Mouse (Mus musculus) embryonic facial prominence, embryonic 15.5 days (tissue): ENCODE measurements around the gene Actb. TPM values are rescaled to one million over a fixed set of nuclear protein-coding genes. Genes with fewer than 3 reads are reported as not detected.
A peak's percentile ranks its signal among the peaks of the same experiment; 100 is the strongest.

Experiments
- ATAC-seq: fragments of 200-750 bp; cut with Nextera tagmentation; 2 replicates; pipeline ENCODE4 v1.8.0; 2017; ENCODE audit warnings: low read depth, moderate TSS enrichment; ENCODE audit not compliant: insufficient number of reproducible peaks, low FRiP score, low TSS enrichment
- H3K27ac ChIP-seq: fragments of 300-500 bp; sonication (generic); replicated peaks from 2 replicates; pipeline ENCODE4 v1.5.1; 2015; ENCODE audit warnings: mild to moderate bottlenecking, inconsistent platforms
- H3K27me3 ChIP-seq: fragments of 300-500 bp; sonication (generic); 2 replicates; pipeline ENCODE4 v1.6.1; 2015; ENCODE audit warnings: inconsistent platforms
- H3K36me3 ChIP-seq: fragments of 300-500 bp; sonication (generic); 2 replicates; pipeline ENCODE4 v1.6.1; 2015; ENCODE audit warnings: mild to moderate bottlenecking, inconsistent platforms
- H3K4me1 ChIP-seq: fragments of 300-500 bp; sonication (generic); 2 replicates; pipeline ENCODE4 v1.6.1; 2015; ENCODE audit warnings: inconsistent platforms
- H3K4me2 ChIP-seq: fragments of 300-500 bp; sonication (generic); replicated peaks from 2 replicates; pipeline ENCODE4 v1.6.1; 2015; ENCODE audit warnings: mild to moderate bottlenecking, inconsistent platforms
- H3K4me3 ChIP-seq: fragments of 300-500 bp; sonication (generic); replicated peaks from 2 replicates; pipeline ENCODE4 v1.5.1; 2015; ENCODE audit warnings: mild to moderate bottlenecking, inconsistent platforms
- H3K9ac ChIP-seq: fragments of 300-500 bp; sonication (generic); 2 replicates; pipeline ENCODE4 v1.6.1; 2015; ENCODE audit warnings: inconsistent platforms
- H3K9me3 ChIP-seq: fragments of 300-500 bp; sonication (generic); replicated peaks from 2 replicates; pipeline ENCODE4 v1.6.1; 2016; ENCODE audit warnings: inconsistent platforms
- WGBS: fragments of 180-500 bp; shearing (Covaris S2); methylation state at CpG from one replicate; pipeline ENCODE4 v1.1.7; 2015; 5-methylcytosine and 5-hydroxymethylcytosine counted together
- polyA plus RNA-seq: library from polyadenylated mRNA; unstranded; fragments of >200 nt; fragmentation: Nextera tagmentation; extraction: Ambion mirVana; gene quantifications from 2 replicates; pipeline ENCODE4 v1.2.1, GENCODE M21; 2015

The Actb gene
- polyA plus RNA-seq, 1 experiment from 2014 or later = 13,060 TPM

DNA sequence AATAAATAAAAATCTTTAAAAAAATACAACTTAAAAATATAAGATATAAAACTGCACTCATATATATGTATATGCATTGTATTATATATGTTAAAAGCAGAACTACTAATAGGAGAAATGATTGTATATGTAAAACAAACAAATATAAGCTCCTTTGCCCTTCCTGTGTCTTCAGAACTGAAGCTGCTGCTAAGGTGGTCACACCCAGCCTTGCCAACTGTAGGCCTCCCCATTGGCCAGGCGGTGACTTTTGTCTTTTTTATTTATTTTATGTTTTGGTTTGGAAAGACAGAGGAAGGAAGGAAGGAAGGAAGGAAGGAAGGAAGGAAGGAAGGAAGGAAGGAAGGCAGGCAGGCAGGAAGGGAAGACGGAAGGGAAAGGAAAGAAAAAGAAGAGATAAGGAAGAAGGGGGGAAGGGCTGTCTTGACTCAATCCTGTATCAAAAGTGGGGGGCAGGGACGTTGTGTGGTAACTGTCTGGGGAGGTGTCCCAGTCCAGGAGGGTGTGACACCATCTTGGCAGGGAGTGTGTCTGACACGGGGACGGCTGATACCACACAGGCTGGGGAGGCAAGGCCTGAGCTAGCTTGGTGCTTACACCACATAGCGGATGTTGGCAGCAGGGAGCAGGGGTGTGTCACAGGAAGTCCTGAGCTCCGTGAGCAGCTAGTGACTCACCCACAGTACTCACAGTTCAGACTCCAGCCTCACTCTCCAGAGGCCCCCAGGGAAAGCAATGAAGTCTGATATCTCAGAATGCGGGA is 13.9 kb upstream of the Actb start:
- no peaks in the 10 kb centered on the region for H3K27me3 ChIP-seq
- H3K27ac ChIP-seq = 0 out of 2 replicates have a peak overlapping the region, but pooled peaks have one; percentile 55
- H3K4me1 ChIP-seq = peaks cover 14% of the 10 kb centered on the region
- 38% methylated on average over 8 of the region's 8 CpGs for WGBS
- H3K9me3 ChIP-seq = no peaks in the 10 kb centered on the region
- H3K9ac ChIP-seq = no peak overlapping the region
- H3K36me3 ChIP-seq = no peaks in the 10 kb centered on the region
- H3K4me2 ChIP-seq = no peak overlapping the region
- H3K4me3 ChIP-seq = no peak overlapping the region
- ATAC-seq = peak; percentile 79

- no peaks in the 10 kb centered on the region for H3K9me3 ChIP-seq
- H3K36me3 ChIP-seq = no peaks in the 10 kb centered on the region
- no peak overlapping the region for H3K27ac ChIP-seq
- no peak overlapping the region for H3K9ac ChIP-seq
- H3K4me2 ChIP-seq = no peak overlapping the region
- H3K4me3 ChIP-seq = no peak overlapping the region
- H3K27me3 ChIP-seq = no peaks in the 10 kb centered on the region
- H3K4me1 ChIP-seq = peaks cover 14% of the 10 kb centered on the region
- 91% methylated on average over 8 of the region's 8 CpGs for WGBS
- ATAC-seq = no peak
These were observed 10.8 kb upstream of the Actb start for GRCm38 (mm10) chr5:142917402-142917801.

- Histone ChIP-seq H3K4me1 (peaks cover 11% of the 10 kb centered on the region), H3K9ac (no peak overlapping the region), H3K36me3 (no peaks in the 10 kb centered on the region), H3K27ac (no peak overlapping the region), H3K4me2 (no peak overlapping the region), H3K27me3 (no peaks in the 10 kb centered on the region), H3K9me3 (no peaks in the 10 kb centered on the region), H3K4me3 (no peak overlapping the region)
- WGBS = 67% methylated on average over 7 of the region's 7 CpGs
- no peak for ATAC-seq
These were observed 10.0 kb upstream of the Actb start for GRCm38 (mm10) chr5:142916593-142916992.

- H3K4me1 ChIP-seq = no peaks in the 10 kb centered on the region
- H3K4me2 ChIP-seq = no peak overlapping the region
- no peaks in the 10 kb centered on the region for H3K36me3 ChIP-seq
- H3K9ac ChIP-seq = no peak overlapping the region
- ATAC-seq = no peak
- WGBS = 86% methylated on average over 11 of the region's 11 CpGs
- H3K9me3 ChIP-seq = no peaks in the 10 kb centered on the region
- H3K27me3 ChIP-seq = no peaks in the 10 kb centered on the region
- no peak overlapping the region for H3K27ac ChIP-seq
- H3K4me3 ChIP-seq = no peak overlapping the region
These were observed 8.7 kb upstream of the Actb start for GRCm38 (mm10) chr5:142915231-142915630.

GRCm38 (mm10) chr5:142912739-142913138 is 6.2 kb upstream of the Actb start:
- no peak overlapping the region for H3K4me3 ChIP-seq
- no peak overlapping the region for H3K27ac ChIP-seq
- no peaks in the 10 kb centered on the region for H3K9me3 ChIP-seq
- no peak for ATAC-seq
- no peaks in the 10 kb centered on the region for H3K27me3 ChIP-seq
- H3K9ac ChIP-seq = no peak overlapping the region
- WGBS = 75% methylated on average over 4 of the region's 4 CpGs
- H3K4me1 ChIP-seq = peaks cover 25% of the 10 kb centered on the region
- no peaks in the 10 kb centered on the region for H3K36me3 ChIP-seq
- H3K4me2 ChIP-seq = no peak overlapping the region

- Histone ChIP-seq H3K36me3 (no peaks in the 10 kb centered on the region), H3K9me3 (no peaks in the 10 kb centered on the region), H3K9ac (no peak overlapping the region), H3K4me2 (no peak overlapping the region), H3K4me1 (peaks cover 29% of the 10 kb centered on the region), H3K4me3 (no peak overlapping the region), H3K27me3 (no peaks in the 10 kb centered on the region), H3K27ac (no peak overlapping the region)
- 94% methylated on average over 3 of the region's 3 CpGs for WGBS
- ATAC-seq = no peak
These were observed 5.8 kb upstream of the Actb start for GRCm38 (mm10) chr5:142912320-142912719.

DNA sequence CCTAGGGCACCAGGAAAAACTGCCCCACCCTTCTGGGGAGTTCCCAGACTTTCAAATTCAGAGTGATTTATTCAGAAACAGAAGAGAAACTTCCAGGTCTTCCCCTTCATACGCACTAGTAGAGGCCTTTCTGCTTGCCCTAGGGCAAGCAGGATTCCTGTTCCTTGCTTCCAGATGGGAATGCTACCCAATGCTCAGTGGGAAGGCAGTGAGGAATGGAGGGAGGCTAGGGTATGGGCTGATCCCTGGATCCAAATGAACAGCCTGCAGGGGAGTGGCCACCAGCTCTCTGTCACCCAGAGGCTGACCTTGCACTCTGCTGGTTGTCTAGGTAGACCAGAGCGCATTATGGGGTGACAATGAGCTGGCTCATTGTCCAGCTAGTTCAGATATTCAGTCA is 5.1 kb upstream of the Actb start:
- Histone ChIP-seq H3K27ac (no peak overlapping the region), H3K4me1 (peaks cover 34% of the 10 kb centered on the region), H3K27me3 (no peaks in the 10 kb centered on the region), H3K9ac (no peak overlapping the region), H3K36me3 (no peaks in the 10 kb centered on the region), H3K9me3 (no peaks in the 10 kb centered on the region), H3K4me3 (no peak overlapping the region), H3K4me2 (no peak overlapping the region)
- WGBS = 63% methylated on average over 2 of the region's 2 CpGs
- no peak for ATAC-seq

DNA sequence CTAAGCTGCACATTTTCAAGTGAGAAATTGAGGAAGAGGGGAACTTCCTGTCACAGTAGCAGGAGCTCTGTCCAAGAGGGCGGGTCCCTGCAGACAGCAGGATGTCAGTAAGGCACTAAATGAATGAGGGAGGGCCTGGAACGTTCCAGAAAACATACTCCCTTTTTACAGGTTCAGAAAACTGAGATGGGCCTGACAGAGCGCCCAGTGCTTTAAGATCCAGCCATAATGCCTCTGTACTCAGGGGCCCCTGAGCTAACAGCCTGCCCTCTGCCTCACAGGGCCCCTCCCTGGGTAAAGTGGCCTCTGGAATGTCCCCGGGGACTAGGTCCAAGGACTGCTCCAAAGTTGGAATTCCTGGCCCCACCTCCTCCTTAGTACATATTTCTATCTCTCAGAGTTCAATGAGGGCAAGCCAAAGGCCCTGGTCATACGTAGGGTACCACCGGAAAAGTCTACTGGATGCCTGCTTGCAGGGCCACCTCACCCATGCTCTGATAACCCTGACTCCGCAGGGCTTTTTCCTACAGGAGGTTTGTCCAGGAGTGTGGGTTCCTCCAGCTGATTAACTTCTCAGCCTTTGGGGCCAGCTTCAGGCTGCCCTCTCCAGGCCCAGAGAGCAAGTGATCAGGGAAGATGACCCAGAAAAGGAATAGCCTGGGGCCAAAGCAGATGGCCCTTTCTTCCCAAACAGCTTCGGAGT is 3.2 kb upstream of the Actb start:
- no peak overlapping the region for H3K4me3 ChIP-seq
- peaks cover 7% of the 10 kb centered on the region for H3K36me3 ChIP-seq
- no peak for ATAC-seq
- no peaks in the 10 kb centered on the region for H3K9me3 ChIP-seq
- H3K4me2 ChIP-seq = no peak overlapping the region
- peaks cover 38% of the 10 kb centered on the region for H3K4me1 ChIP-seq
- peak overlapping the region; percentile 100 for H3K27ac ChIP-seq
- H3K27me3 ChIP-seq = no peaks in the 10 kb centered on the region
- H3K9ac ChIP-seq = no peak overlapping the region
- WGBS = 43% methylated on average over 8 of the region's 8 CpGs

GRCm38 (mm10) chr5:142908941-142909575 is 2.5 kb upstream of the Actb start:
- Histone ChIP-seq H3K36me3 (peaks cover 14% of the 10 kb centered on the region), H3K9ac (no peak overlapping the region)

DNA sequence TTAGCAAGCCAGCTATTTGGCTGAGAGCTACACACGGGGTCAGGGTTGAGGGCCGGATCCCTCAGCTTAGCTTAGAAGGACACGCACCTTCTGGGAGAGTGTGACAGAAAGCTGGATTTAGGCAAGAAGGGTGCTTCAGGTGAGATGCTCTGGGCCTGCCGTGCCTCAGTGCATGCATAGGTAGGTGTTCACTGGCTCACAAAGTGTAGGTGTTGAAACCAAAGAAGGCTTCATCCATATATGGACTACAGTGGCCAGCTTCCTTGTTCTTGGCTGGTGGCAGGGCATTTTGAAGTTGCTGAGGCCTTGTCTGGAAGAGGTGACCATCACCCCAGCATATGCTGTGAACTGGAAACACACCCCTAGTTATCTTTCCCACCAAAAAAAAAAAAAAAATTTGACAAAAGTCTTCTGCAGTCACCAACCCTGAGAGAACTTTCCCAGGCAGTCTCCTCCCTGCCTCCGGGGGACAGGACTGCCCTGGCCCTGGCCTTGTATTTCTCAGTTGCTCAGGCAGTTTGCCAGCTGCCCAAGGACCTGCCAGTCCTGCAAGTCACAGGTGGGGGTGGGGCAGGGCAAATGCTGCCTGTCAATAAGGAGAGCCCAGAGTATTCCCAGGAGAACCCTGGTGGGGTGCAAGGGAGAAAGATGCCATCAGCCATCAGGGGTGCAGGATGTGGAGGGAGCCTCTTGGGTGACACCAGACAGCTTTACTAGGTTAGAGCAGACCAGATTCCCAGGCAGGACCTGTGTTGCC is 1.4 kb upstream of the Actb start:
- Histone ChIP-seq H3K4me1 (peaks cover 51% of the 10 kb centered on the region), H3K4me2 (peak overlapping the region; percentile 69), H3K27me3 (no peaks in the 10 kb centered on the region), H3K27ac (peak overlapping the region; percentile 100), H3K36me3 (peaks cover 22% of the 10 kb centered on the region), H3K9me3 (no peaks in the 10 kb centered on the region), H3K4me3 (peak overlapping the region; percentile 94; the same call in 1 of the 2 replicates), H3K9ac (no peak overlapping the region)
- no peak for ATAC-seq
- WGBS = 69% methylated on average over 5 of the region's 5 CpGs

More at GRCm38 (mm10) chr5:142908941-142909575, 2.5 kb upstream of the Actb start:
- Histone ChIP-seq H3K27me3 (no peaks in the 10 kb centered on the region), H3K27ac (peak overlapping the region; percentile 100), H3K4me1 (peaks cover 45% of the 10 kb centered on the region), H3K4me3 (no peak overlapping the region), H3K4me2 (no peak overlapping the region), H3K9me3 (no peaks in the 10 kb centered on the region)
- WGBS = 36% methylated on average over 5 of the region's 5 CpGs
- no peak for ATAC-seq
